Mouse (Mus musculus) stomach, postnatal 0 days (tissue): Measurements from ENCODE around the gene Eif4h.
A peak's percentile ranks its signal among the peaks of the same experiment; 100 is the strongest.

Source experiments
- CTCF ChIP-seq: IDR thresholded peaks from 2 replicates; pipeline ENCODE4 v1.5.1; 2016; ENCODE audit warnings: antibody characterized with exemption, low read depth, mild to moderate bottlenecking, moderate library complexity
- EP300 ChIP-seq: optimal IDR thresholded peaks from 2 replicates; pipeline ENCODE3; 2016; ENCODE audit warnings: antibody characterized with exemption

- TF ChIP-seq CTCF (peak; percentile 72), EP300 (no peak)
Observed at GRCm38 (mm10) chr5:134650926-134651325, 11.6 kb upstream of the Eif4h start.
